Mouse (Mus musculus): ENCODE data around the gene Focad. TPM values are rescaled to one million over a fixed set of nuclear protein-coding genes. Genes with fewer than 3 reads are reported as not detected.

Focad gene
- polyA plus RNA-seq, 1 experiment, result 22.5 TPM

- H3K9ac ChIP-seq (ENCODE audit: low read depth, poor library complexity, severe bottlenecking), result no peak overlapping the region
- H3K36me3 ChIP-seq (ENCODE audit: control insufficient read depth, insufficient read depth, low read length, poor library complexity, severe bottlenecking), result no peaks in the 10 kb centered on the region
- no peak overlapping the region for H3K27ac ChIP-seq (ENCODE audit: insufficient read depth, low read length)
- H3K4me1 ChIP-seq (ENCODE audit: control insufficient read depth, insufficient read depth, low read length), result no peaks in the 10 kb centered on the region
- TF ChIP-seq EP300 (IDR thresholded peaks at IDR 0.05; ENCODE audit: insufficient read depth, low read depth, low read length) (no peak), CTCF (IDR thresholded peaks at IDR 0.05; ENCODE audit: low read depth, low read length) (no peak), POLR2A (IDR thresholded peaks at IDR 0.05; ENCODE audit: insufficient read depth, low read length) (no peak)
- H3K27me3 ChIP-seq (ENCODE audit: control insufficient read depth, insufficient read depth, low read length, poor library complexity, severe bottlenecking), result no peaks in the 10 kb centered on the region
- no peaks in the 10 kb centered on the region for H3K9me3 ChIP-seq (replicated peaks; ENCODE audit: control insufficient read depth, insufficient read depth, low read length, poor library complexity, severe bottlenecking)
- no peak overlapping the region for H3K4me3 ChIP-seq (ENCODE audit: low read depth, low read length)
Measured at GRCm38 (mm10) chr4:88081885-88082284, 12.5 kb upstream of the Focad start.

GRCm38 (mm10) chr4:88082381-88082780 lies 12.0 kb upstream of the Focad start:
- Histone ChIP-seq H3K9me3 (replicated peaks; ENCODE audit: control insufficient read depth, insufficient read depth, low read length, poor library complexity, severe bottlenecking) (no peaks in the 10 kb centered on the region), H3K4me3 (ENCODE audit: low read depth, low read length) (no peak overlapping the region), H3K36me3 (ENCODE audit: control insufficient read depth, insufficient read depth, low read length, poor library complexity, severe bottlenecking) (no peaks in the 10 kb centered on the region), H3K4me1 (ENCODE audit: control insufficient read depth, insufficient read depth, low read length) (no peaks in the 10 kb centered on the region), H3K27ac (ENCODE audit: insufficient read depth, low read length) (no peak overlapping the region), H3K9ac (ENCODE audit: low read depth, poor library complexity, severe bottlenecking) (no peak overlapping the region), H3K27me3 (ENCODE audit: control insufficient read depth, insufficient read depth, low read length, poor library complexity, severe bottlenecking) (no peaks in the 10 kb centered on the region)
- no peak for TF ChIP-seq EP300 (IDR thresholded peaks at IDR 0.05; ENCODE audit: insufficient read depth, low read depth, low read length)
- TF ChIP-seq CTCF (IDR thresholded peaks at IDR 0.05; ENCODE audit: low read depth, low read length), result no peak
- TF ChIP-seq POLR2A (IDR thresholded peaks at IDR 0.05; ENCODE audit: insufficient read depth, low read length), result no peak

GRCm38 (mm10) chr4:88083781-88084180 lies 10.6 kb upstream of the Focad start:
- no peaks in the 10 kb centered on the region for H3K9me3 ChIP-seq (replicated peaks; ENCODE audit: control insufficient read depth, insufficient read depth, low read length, poor library complexity, severe bottlenecking)
- no peak for TF ChIP-seq CTCF (IDR thresholded peaks at IDR 0.05; ENCODE audit: low read depth, low read length)
- H3K27ac ChIP-seq (ENCODE audit: insufficient read depth, low read length), result no peak overlapping the region
- H3K4me3 ChIP-seq (ENCODE audit: low read depth, low read length), result no peak overlapping the region
- no peaks in the 10 kb centered on the region for H3K4me1 ChIP-seq (ENCODE audit: control insufficient read depth, insufficient read depth, low read length)
- H3K36me3 ChIP-seq (ENCODE audit: control insufficient read depth, insufficient read depth, low read length, poor library complexity, severe bottlenecking), result no peaks in the 10 kb centered on the region
- H3K9ac ChIP-seq (ENCODE audit: low read depth, poor library complexity, severe bottlenecking), result no peak overlapping the region
- no peaks in the 10 kb centered on the region for H3K27me3 ChIP-seq (ENCODE audit: control insufficient read depth, insufficient read depth, low read length, poor library complexity, severe bottlenecking)

GRCm38 (mm10) chr4:88090316-88090715 lies 4.1 kb upstream of the Focad start:
- TF ChIP-seq EP300 (IDR thresholded peaks at IDR 0.05; ENCODE audit: insufficient read depth, low read depth, low read length) (no peak), POLR2A (IDR thresholded peaks at IDR 0.05; ENCODE audit: insufficient read depth, low read length) (no peak), CTCF (IDR thresholded peaks at IDR 0.05; ENCODE audit: low read depth, low read length) (no peak)
- Histone ChIP-seq H3K36me3 (ENCODE audit: control insufficient read depth, insufficient read depth, low read length, poor library complexity, severe bottlenecking) (no peaks in the 10 kb centered on the region), H3K27me3 (ENCODE audit: control insufficient read depth, insufficient read depth, low read length, poor library complexity, severe bottlenecking) (no peaks in the 10 kb centered on the region), H3K4me3 (ENCODE audit: low read depth, low read length) (no peak overlapping the region), H3K9ac (ENCODE audit: low read depth, poor library complexity, severe bottlenecking) (no peak overlapping the region), H3K4me1 (ENCODE audit: control insufficient read depth, insufficient read depth, low read length) (peaks cover 1% of the 10 kb centered on the region), H3K9me3 (replicated peaks; ENCODE audit: control insufficient read depth, insufficient read depth, low read length, poor library complexity, severe bottlenecking) (no peaks in the 10 kb centered on the region), H3K27ac (ENCODE audit: insufficient read depth, low read length) (no peak overlapping the region)

- TF ChIP-seq EP300 (IDR thresholded peaks at IDR 0.05; ENCODE audit: insufficient read depth, low read depth, low read length) (no peak), POLR2A (IDR thresholded peaks at IDR 0.05; ENCODE audit: insufficient read depth, low read length) (no peak), CTCF (IDR thresholded peaks at IDR 0.05; ENCODE audit: low read depth, low read length) (no peak)
- H3K36me3 ChIP-seq (ENCODE audit: control insufficient read depth, insufficient read depth, low read length, poor library complexity, severe bottlenecking), result no peaks in the 10 kb centered on the region
- H3K9ac ChIP-seq (ENCODE audit: low read depth, poor library complexity, severe bottlenecking), result peak overlapping the region; percentile 43
- no peaks in the 10 kb centered on the region for H3K9me3 ChIP-seq (replicated peaks; ENCODE audit: control insufficient read depth, insufficient read depth, low read length, poor library complexity, severe bottlenecking)
- no peak overlapping the region for H3K27ac ChIP-seq (ENCODE audit: insufficient read depth, low read length)
- H3K4me1 ChIP-seq (ENCODE audit: control insufficient read depth, insufficient read depth, low read length), result peaks cover 1% of the 10 kb centered on the region
- peak overlapping the region; percentile 74 for H3K4me3 ChIP-seq (ENCODE audit: low read depth, low read length)
- H3K27me3 ChIP-seq (ENCODE audit: control insufficient read depth, insufficient read depth, low read length, poor library complexity, severe bottlenecking), result no peaks in the 10 kb centered on the region
Measured at GRCm38 (mm10) chr4:88094768-88095420, 465 bp downstream of the Focad start.

- Histone ChIP-seq H3K36me3 (ENCODE audit: control insufficient read depth, insufficient read depth, low read length, poor library complexity, severe bottlenecking) (no peaks in the 10 kb centered on the region), H3K4me1 (ENCODE audit: control insufficient read depth, insufficient read depth, low read length) (peaks cover 1% of the 10 kb centered on the region), H3K9me3 (replicated peaks; ENCODE audit: control insufficient read depth, insufficient read depth, low read length, poor library complexity, severe bottlenecking) (no peaks in the 10 kb centered on the region), H3K9ac (ENCODE audit: low read depth, poor library complexity, severe bottlenecking) (no peak overlapping the region), H3K27ac (ENCODE audit: insufficient read depth, low read length) (no peak overlapping the region), H3K27me3 (ENCODE audit: control insufficient read depth, insufficient read depth, low read length, poor library complexity, severe bottlenecking) (no peaks in the 10 kb centered on the region), H3K4me3 (ENCODE audit: low read depth, low read length) (no peak overlapping the region)
- no peak for TF ChIP-seq POLR2A (IDR thresholded peaks at IDR 0.05; ENCODE audit: insufficient read depth, low read length)
- TF ChIP-seq EP300 (IDR thresholded peaks at IDR 0.05; ENCODE audit: insufficient read depth, low read depth, low read length), result no peak
- no peak for TF ChIP-seq CTCF (IDR thresholded peaks at IDR 0.05; ENCODE audit: low read depth, low read length)
Measured at GRCm38 (mm10) chr4:88095693-88096092, 1.3 kb downstream of the Focad start.

Measured in ES-Bruce4 (cell line).